Mouse (Mus musculus) small intestine, adult 10 weeks (tissue): ENCODE data around the gene Lhfpl3. TPM values are rescaled to one million over a fixed set of nuclear protein-coding genes. Genes with fewer than 3 reads are reported as not detected.

Experiments used
- polyA plus RNA-seq: library from polyadenylated mRNA; stranded (reverse); fragments of 350-450 nt; fragmentation: Illumina TruSeq; extraction: RNeasy Lipid Tissue Mini Kit (QIAGEN cat#74804); gene quantifications from one replicate; pipeline ENCODE4 v1.2.3, GENCODE M21; 2014; ENCODE audit warnings: low replicate concordance

Gene Lhfpl3
- 0.15 TPM for polyA plus RNA-seq

DNA sequence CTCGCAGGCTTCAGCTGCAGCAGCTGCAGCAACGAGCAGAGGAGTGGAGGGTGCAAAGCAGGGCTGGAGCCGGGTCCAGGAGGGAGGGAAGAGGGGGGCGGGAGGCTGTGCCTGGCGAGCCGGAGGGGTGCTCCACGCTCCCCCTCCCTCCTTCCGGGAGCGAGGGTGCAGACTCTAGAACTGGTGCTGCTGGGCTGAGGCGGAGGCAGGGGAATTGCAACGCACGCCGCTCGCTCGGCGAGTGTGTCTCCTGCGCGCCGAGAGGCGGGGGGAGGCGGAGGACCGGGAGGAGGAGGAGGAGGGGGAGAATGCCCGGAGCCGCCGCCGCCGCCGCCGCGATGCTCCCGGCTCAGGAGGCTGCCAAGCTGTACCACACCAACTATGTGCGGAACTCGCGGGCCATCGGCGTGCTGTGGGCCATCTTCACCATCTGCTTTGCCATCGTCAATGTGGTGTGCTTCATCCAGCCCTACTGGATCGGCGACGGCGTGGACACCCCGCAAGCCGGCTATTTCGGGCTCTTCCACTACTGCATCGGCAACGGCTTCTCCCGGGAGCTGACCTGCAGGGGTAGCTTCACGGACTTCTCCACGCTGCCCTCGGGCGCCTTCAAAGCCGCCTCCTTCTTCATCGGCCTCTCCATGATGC, at the start of gene Lhfpl3:
Gene Lhfpl3 (plus strand): TSS at position 175 of the 648 bp plus-strand sequence.

Other genes starting within 250 kb of the Lhfpl3 start
- 47.8 TPM for gene Orc5, start 195.6 kb upstream of the Lhfpl3 start, polyA plus RNA-seq